ENCODE assay signal across 8 mouse cellular contexts in genomic region chr3:141465104-141465705, GRCm38 (mm10). TPM values are rescaled to one million over a fixed set of nuclear protein-coding genes. Genes with fewer than 3 reads are reported as not detected.
DNase-seq lines count a peak whose midpoint lies in the region; ATAC-seq lines count a peak whose summit lies in the region.

Gene Unc5c, plus strand, starts transcription at chr3:141465216.

- peak within 1 kb of the TSS; percentile 69 for H3K27ac ChIP-seq in intestine, embryonic 16.5 days (ENCODE audit: low read length)

- peak within 1 kb of the TSS; percentile 76 for H3K4me3 ChIP-seq in intestine, embryonic 16.5 days (ENCODE audit: low read length)

- ATAC-seq in granulocyte monocyte progenitor cell, adult 5-6 weeks (replicated peaks; ENCODE audit: poor library complexity, severe bottlenecking), result peak; percentile 70
- peak; percentile 87 for ATAC-seq in intestine, embryonic 16.5 days
- ATAC-seq in megakaryocyte-erythroid progenitor cell, adult 5-6 weeks (replicated peaks; ENCODE audit: low FRiP score, low TSS enrichment, poor library complexity, severe bottlenecking), result peak; percentile 50

- H3K4me1 ChIP-seq in intestine, embryonic 16.5 days (ENCODE audit: control insufficient read depth, insufficient read depth, low read length), result no peaks in the 10 kb centered on the region

- H3K9ac ChIP-seq in intestine, embryonic 16.5 days (ENCODE audit: low read depth, low read length), result peak within 1 kb of the TSS; percentile 78

- H3K4me2 ChIP-seq in intestine, embryonic 16.5 days (ENCODE audit: low read depth, low read length), result peak within 1 kb of the TSS; percentile 91

- peaks cover 15% of the 10 kb centered on the region; the same call in 1 of the 2 replicates for H3K27me3 ChIP-seq in intestine, embryonic 16.5 days (replicated peaks; ENCODE audit: control insufficient read depth, insufficient read depth, low read length)

- intact Hi-C loops in left cerebral cortex, postnatal 4 days (cut with DNase I), result loop anchor here (5.0 kb wide), 1 partner anchor 367 kb away; no protein-coding TSS in a partner anchor

- peak; percentile 69 to 80 for DNase-seq in left cerebral cortex, adult 18-20 months (ENCODE audit: low spot score in 2 of 2)
- no peak for DNase-seq in left cerebral cortex, adult 11 months (ENCODE audit: low spot score)
- DNase-seq in embryo, embryonic 11.5 days (ENCODE audit: low read depth, low spot score), result peak; percentile 58
- DNase-seq in left cerebral cortex, postnatal 4 days, result peak; percentile 91
- DNase-seq in right cerebral cortex, postnatal 36 days (ENCODE audit: low spot score in 2 of 2), result peak; percentile 67 to 69

- no peaks in the 10 kb centered on the region for H3K9me3 ChIP-seq in intestine, embryonic 16.5 days (ENCODE audit: control insufficient read depth, low read length)

- H3K36me3 ChIP-seq in intestine, embryonic 16.5 days (ENCODE audit: control insufficient read depth, insufficient read depth, low read length), result no peaks in the 10 kb centered on the region

- WGBS in intestine, embryonic 16.5 days, result under 1% methylated on average over 59 of the region's 61 CpGs

RNA-seq across cellular contexts. Expression of gene Unc5c, which starts in this region (rescaled TPM):
- 10 to 100 TPM; 29.9 to 30.9 TPM for total RNA-seq in left cerebral cortex, adult 18-20 months (2021)
- total RNA-seq in granulocyte monocyte progenitor cell, adult 5-6 weeks (2014; fragmentation: Nextera tagmentation), result not detected in 2 replicates
- 0.04 TPM in 1 of 2 replicates, not detected in the other for total RNA-seq in granulocyte monocyte progenitor cell, adult 5-6 weeks (2017)
- 3.1 and 5.0 TPM in 2 replicates for polyA plus RNA-seq in intestine, embryonic 16.5 days (2015; fragmentation: Nextera tagmentation; extraction: Ambion mirVana)
- 10 to 100 TPM; 52.2 to 56.9 TPM for total RNA-seq in left cerebral cortex, postnatal 4 days (2021)
- not detected in 2 replicates for total RNA-seq in megakaryocyte-erythroid progenitor cell, adult 5-6 weeks (2014; fragmentation: Nextera tagmentation)
- total RNA-seq in megakaryocyte-erythroid progenitor cell, adult 5-6 weeks (2017), result 0.19 TPM in 1 of 2 replicates, not detected in the other

Comparison
In these comparisons a context has a peak if more than half of its experiments do, and no peak if none do; other contexts are left out.
1. RNA of gene Unc5c (total RNA-seq): 52.2 to 56.9 TPM in left cerebral cortex, postnatal 4 days and 29.9 to 30.9 TPM in left cerebral cortex, adult 18-20 months; 0.19 TPM in megakaryocyte-erythroid progenitor cell, adult 5-6 weeks and 0.04 TPM in granulocyte monocyte progenitor cell, adult 5-6 weeks; every median in the first group is over 10 times any median in the second.
2. Peak in ATAC-seq in granulocyte monocyte progenitor cell, adult 5-6 weeks; RNA of the gene not detected or under 1 TPM.
3. Peak in ATAC-seq in megakaryocyte-erythroid progenitor cell, adult 5-6 weeks; RNA of the gene not detected or under 1 TPM.
4. Peak in every context shown above with its lines, with median percentiles within 50 percentile points of each other: ATAC-seq.